Mouse (Mus musculus): ENCODE measurements around the gene Pcolce. TPM values are rescaled to one million over a fixed set of nuclear protein-coding genes. Genes with fewer than 3 reads are reported as not detected.

Gene Pcolce
- polyA plus RNA-seq, 1 experiment: 0.22 TPM

- TF ChIP-seq GATA1 (IDR thresholded peaks at IDR 0.05; ENCODE audit: low read length) (no peak), TAL1 (IDR thresholded peaks at IDR 0.05; ENCODE audit: low read length) (no peak)
- H3K36me3 ChIP-seq (ENCODE audit: control insufficient read depth): peaks cover 35% of the 10 kb centered on the region
- no peaks in the 10 kb centered on the region for H3K9me3 ChIP-seq (ENCODE audit: control insufficient read depth, low read length)
- peaks cover 62% of the 10 kb centered on the region for H3K4me1 ChIP-seq (ENCODE audit: control insufficient read depth)
- H3K4me3 ChIP-seq (replicated peaks): no peak overlapping the region
- peaks cover 29% of the 10 kb centered on the region for H3K27me3 ChIP-seq (ENCODE audit: control insufficient read depth)
Measured at GRCm38 (mm10) chr5:137647827-137648601, 34.4 kb upstream of the Pcolce start.

- Histone ChIP-seq H3K4me3 (replicated peaks) (peak within 1 kb of the TSS; percentile 18), H3K36me3 (ENCODE audit: control insufficient read depth) (peaks cover 35% of the 10 kb centered on the region), H3K9me3 (ENCODE audit: control insufficient read depth, low read length) (no peaks in the 10 kb centered on the region), H3K4me1 (ENCODE audit: control insufficient read depth) (peaks cover 54% of the 10 kb centered on the region), H3K27me3 (ENCODE audit: control insufficient read depth) (peaks cover 29% of the 10 kb centered on the region)
- no peak for TF ChIP-seq TAL1 (IDR thresholded peaks at IDR 0.05; ENCODE audit: low read length)
- TF ChIP-seq GATA1 (IDR thresholded peaks at IDR 0.05; ENCODE audit: low read length): no peak
Measured at GRCm38 (mm10) chr5:137645652-137646091, 32.1 kb upstream of the Pcolce start, which contains the start of gene Irs3. Irs3 (minus strand) TSS chr5:137645714.

GRCm38 (mm10) chr5:137645091-137645651 lies 31.6 kb upstream of the Pcolce start:
- Histone ChIP-seq H3K4me3 (replicated peaks) (peak overlapping the region; percentile 18), H3K36me3 (ENCODE audit: control insufficient read depth) (peaks cover 37% of the 10 kb centered on the region), H3K27me3 (ENCODE audit: control insufficient read depth) (peaks cover 29% of the 10 kb centered on the region), H3K4me1 (ENCODE audit: control insufficient read depth) (peaks cover 51% of the 10 kb centered on the region), H3K9me3 (ENCODE audit: control insufficient read depth, low read length) (no peaks in the 10 kb centered on the region)
- TF ChIP-seq TAL1 (IDR thresholded peaks at IDR 0.05; ENCODE audit: low read length) (no peak), GATA1 (IDR thresholded peaks at IDR 0.05; ENCODE audit: low read length) (no peak)

GRCm38 (mm10) chr5:137644484-137644883 lies 30.9 kb upstream of the Pcolce start:
- Histone ChIP-seq H3K27me3 (ENCODE audit: control insufficient read depth) (peaks cover 29% of the 10 kb centered on the region), H3K4me1 (ENCODE audit: control insufficient read depth) (peaks cover 44% of the 10 kb centered on the region), H3K9me3 (ENCODE audit: control insufficient read depth, low read length) (no peaks in the 10 kb centered on the region), H3K4me3 (replicated peaks) (no peak overlapping the region), H3K36me3 (ENCODE audit: control insufficient read depth) (peaks cover 39% of the 10 kb centered on the region)
- no peak for TF ChIP-seq GATA1 (IDR thresholded peaks at IDR 0.05; ENCODE audit: low read length)
- no peak for TF ChIP-seq TAL1 (IDR thresholded peaks at IDR 0.05; ENCODE audit: low read length)

GRCm38 (mm10) chr5:137642886-137643285 lies 29.3 kb upstream of the Pcolce start:
- peaks cover 52% of the 10 kb centered on the region for H3K36me3 ChIP-seq (ENCODE audit: control insufficient read depth)

GRCm38 (mm10) chr5:137641054-137641453 lies 27.5 kb upstream of the Pcolce start, which contains the start of gene Sap25:
Sap25 (plus strand) TSS chr5:137641334.
- Histone ChIP-seq H3K4me1 (ENCODE audit: control insufficient read depth) (peaks cover 20% of the 10 kb centered on the region), H3K27me3 (ENCODE audit: control insufficient read depth) (peaks cover 24% of the 10 kb centered on the region), H3K36me3 (ENCODE audit: control insufficient read depth) (peaks cover 70% of the 10 kb centered on the region), H3K9me3 (ENCODE audit: control insufficient read depth, low read length) (no peaks in the 10 kb centered on the region), H3K4me3 (replicated peaks) (no peak within 1 kb of the TSS)
- TF ChIP-seq GATA1 (IDR thresholded peaks at IDR 0.05; ENCODE audit: low read length): no peak
- TF ChIP-seq TAL1 (IDR thresholded peaks at IDR 0.05; ENCODE audit: low read length): no peak

More at GRCm38 (mm10) chr5:137642886-137643285, 29.3 kb upstream of the Pcolce start:
- TF ChIP-seq TAL1 (IDR thresholded peaks at IDR 0.05; ENCODE audit: low read length) (no peak), GATA1 (IDR thresholded peaks at IDR 0.05; ENCODE audit: low read length) (no peak)
- Histone ChIP-seq H3K27me3 (ENCODE audit: control insufficient read depth) (peaks cover 29% of the 10 kb centered on the region), H3K4me1 (ENCODE audit: control insufficient read depth) (peaks cover 29% of the 10 kb centered on the region), H3K4me3 (replicated peaks) (no peak overlapping the region), H3K9me3 (ENCODE audit: control insufficient read depth, low read length) (no peaks in the 10 kb centered on the region)

GRCm38 (mm10) chr5:137639472-137639871 lies 25.9 kb upstream of the Pcolce start:
- Histone ChIP-seq H3K4me3 (replicated peaks) (no peak overlapping the region), H3K4me1 (ENCODE audit: control insufficient read depth) (peaks cover 7% of the 10 kb centered on the region), H3K9me3 (ENCODE audit: control insufficient read depth, low read length) (no peaks in the 10 kb centered on the region), H3K36me3 (ENCODE audit: control insufficient read depth) (peaks cover 86% of the 10 kb centered on the region), H3K27me3 (ENCODE audit: control insufficient read depth) (peaks cover 9% of the 10 kb centered on the region)
- no peak for TF ChIP-seq TAL1 (IDR thresholded peaks at IDR 0.05; ENCODE audit: low read length)
- no peak for TF ChIP-seq GATA1 (IDR thresholded peaks at IDR 0.05; ENCODE audit: low read length)

GRCm38 (mm10) chr5:137633397-137634084 lies 20.0 kb upstream of the Pcolce start:
- Histone ChIP-seq H3K4me3 (replicated peaks) (no peak overlapping the region), H3K4me1 (ENCODE audit: control insufficient read depth) (peaks cover 37% of the 10 kb centered on the region), H3K27me3 (ENCODE audit: control insufficient read depth) (no peaks in the 10 kb centered on the region), H3K36me3 (ENCODE audit: control insufficient read depth) (peaks cover 80% of the 10 kb centered on the region), H3K9me3 (ENCODE audit: control insufficient read depth, low read length) (no peaks in the 10 kb centered on the region)
- TF ChIP-seq TAL1 (IDR thresholded peaks at IDR 0.05; ENCODE audit: low read length): no peak
- no peak for TF ChIP-seq GATA1 (IDR thresholded peaks at IDR 0.05; ENCODE audit: low read length)

GRCm38 (mm10) chr5:137631591-137631990 lies 18.0 kb upstream of the Pcolce start:
- Histone ChIP-seq H3K9me3 (ENCODE audit: control insufficient read depth, low read length) (no peaks in the 10 kb centered on the region), H3K4me1 (ENCODE audit: control insufficient read depth) (peaks cover 54% of the 10 kb centered on the region), H3K27me3 (ENCODE audit: control insufficient read depth) (no peaks in the 10 kb centered on the region), H3K4me3 (replicated peaks) (peak overlapping the region; percentile 99), H3K36me3 (ENCODE audit: control insufficient read depth) (peaks cover 61% of the 10 kb centered on the region)
- TF ChIP-seq TAL1 (IDR thresholded peaks at IDR 0.05; ENCODE audit: low read length) (no peak), GATA1 (IDR thresholded peaks at IDR 0.05; ENCODE audit: low read length) (no peak)

Measured in erythroblast, embryonic 14.5 days (primary cell).